Mouse (Mus musculus): Measurements from ENCODE around the gene Cer1.

Cer1 gene

DNA sequence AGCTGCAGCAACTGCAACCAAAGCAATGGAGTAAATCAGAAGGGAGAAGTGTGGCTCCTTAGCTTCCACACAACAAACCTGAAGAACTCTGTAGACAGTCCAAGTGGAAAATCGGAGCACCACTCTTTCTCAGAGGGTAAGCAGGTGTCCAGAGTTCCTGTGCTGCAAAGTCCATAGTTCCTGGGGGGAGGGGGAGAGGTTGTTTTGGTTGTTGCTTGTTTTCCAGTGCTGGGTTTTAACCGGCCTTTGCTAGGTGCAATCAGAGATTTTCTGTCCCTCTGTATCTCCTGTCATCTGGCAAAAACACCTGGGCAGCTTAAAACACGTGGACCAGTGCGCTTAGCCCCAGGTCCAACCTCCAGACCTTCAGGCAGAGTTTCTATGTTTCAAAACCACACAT, 10.2 kb downstream of the Cer1 start:
- DNase-seq (ENCODE audit: low spot score), result no peak

DNA sequence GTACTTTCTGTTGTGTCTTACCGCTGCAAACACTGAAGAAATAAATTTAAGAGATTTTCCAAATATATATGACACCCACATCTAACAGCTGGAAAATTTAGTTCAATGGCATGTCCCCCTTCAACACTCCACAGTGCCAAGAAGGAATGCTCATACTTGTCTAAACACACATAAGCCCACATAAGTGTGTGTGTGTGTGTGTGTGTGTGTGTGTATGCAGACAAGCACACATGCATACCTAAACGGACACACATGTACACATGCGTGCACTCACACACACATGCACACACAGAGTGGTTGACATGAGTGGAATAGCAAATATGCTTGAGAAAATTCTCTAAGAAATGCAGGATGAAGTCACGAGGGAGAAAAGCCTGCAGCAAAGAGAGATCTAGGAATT, 12.4 kb downstream of the Cer1 start:
- DNase-seq (ENCODE audit: low spot score), result no peak

DNA sequence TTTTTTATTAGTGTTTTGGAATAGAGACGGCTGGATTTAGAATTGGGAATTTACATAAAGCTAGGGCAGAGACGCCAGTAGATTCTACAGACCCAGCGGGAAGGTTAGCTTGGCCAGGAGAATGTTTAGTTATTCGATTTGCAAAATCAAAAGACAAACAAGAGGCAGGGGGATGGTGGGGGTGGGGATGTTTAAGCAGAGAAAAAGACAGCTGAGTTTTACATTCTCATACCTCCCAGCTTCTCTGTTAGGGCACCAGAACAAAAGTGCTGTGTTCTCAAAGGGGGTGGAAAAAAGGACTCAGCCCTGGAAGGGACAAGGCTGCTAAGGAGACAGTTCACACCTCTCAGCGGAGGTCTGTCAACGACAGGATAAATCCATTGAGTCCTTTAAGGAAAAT, 12.8 kb downstream of the Cer1 start:
- DNase-seq (ENCODE audit: low spot score), result no peak

DNA sequence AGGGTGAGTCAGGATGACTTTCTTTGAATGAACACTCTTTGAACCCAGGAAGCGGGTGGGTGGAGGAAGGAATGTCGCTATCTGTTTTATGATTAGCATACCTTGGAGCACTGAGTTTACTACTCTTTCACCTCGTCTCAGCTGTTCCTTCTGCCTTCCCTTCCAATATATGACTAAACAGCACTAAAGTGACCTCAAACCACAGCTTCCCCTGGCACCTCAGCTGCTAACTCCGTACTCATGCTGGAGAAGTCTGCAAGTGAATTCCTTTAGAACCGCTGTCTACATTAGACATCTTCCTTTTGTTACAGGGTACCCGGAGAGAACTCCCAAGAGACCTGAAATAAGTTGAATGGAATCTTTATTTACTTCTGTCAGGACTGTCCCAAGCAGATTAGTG, 14.0 kb downstream of the Cer1 start:
- no peak for DNase-seq (ENCODE audit: low spot score)

DNA sequence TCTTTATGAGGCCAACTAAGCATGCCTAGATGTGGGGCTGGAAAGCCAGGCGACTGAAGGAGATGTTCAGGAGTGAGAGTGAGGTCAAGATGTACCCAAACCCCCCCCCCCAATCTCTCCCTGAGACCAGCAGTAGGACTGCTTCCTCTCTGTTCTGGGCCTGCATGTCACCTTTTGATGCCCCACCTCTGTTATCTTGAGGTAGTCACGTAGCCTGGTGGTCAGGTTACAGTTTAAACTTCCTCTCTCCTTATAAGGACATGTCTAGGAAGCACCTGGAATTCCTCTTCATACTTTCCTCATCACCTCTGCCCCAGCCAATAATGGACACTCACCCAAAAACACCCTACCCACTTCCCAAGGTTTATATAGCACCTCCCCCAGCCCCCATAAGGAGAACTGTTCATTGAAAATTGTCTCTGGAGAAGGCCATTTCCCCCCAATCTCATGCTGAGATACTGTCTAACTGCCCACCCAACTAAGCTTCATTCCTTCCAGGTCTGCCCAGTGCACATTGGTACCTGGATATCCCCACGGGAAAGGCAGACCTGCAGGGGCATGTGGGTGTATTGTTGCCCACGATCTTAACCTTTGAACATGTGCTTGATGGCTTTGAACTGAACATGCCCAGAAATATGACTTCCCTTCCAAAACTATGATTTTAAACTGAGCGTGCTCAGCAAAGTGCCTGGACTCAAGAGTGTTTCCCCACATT, 17.1 kb downstream of the Cer1 start:
- no peak for DNase-seq (ENCODE audit: low spot score)

DNA sequence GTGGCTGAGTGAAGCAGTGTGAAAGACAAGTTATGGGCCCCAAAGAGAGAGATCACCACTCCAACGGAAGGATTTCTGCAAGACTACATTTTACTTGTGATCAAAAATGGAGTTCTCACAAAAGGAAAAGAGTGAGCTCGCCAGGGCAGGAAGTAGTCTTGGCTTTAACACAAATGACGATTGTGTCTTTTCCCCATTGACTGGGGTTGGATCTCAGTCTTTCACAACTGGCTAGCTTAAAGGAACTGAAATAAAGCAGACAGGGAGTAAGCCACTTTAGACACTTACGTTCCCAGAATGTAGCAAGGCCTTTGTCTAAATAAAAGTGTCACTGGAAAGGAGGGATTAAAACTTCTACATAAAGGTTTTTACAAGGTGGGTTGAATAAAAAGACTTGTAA, 17.8 kb downstream of the Cer1 start:
- no peak for DNase-seq (ENCODE audit: low spot score)

DNA sequence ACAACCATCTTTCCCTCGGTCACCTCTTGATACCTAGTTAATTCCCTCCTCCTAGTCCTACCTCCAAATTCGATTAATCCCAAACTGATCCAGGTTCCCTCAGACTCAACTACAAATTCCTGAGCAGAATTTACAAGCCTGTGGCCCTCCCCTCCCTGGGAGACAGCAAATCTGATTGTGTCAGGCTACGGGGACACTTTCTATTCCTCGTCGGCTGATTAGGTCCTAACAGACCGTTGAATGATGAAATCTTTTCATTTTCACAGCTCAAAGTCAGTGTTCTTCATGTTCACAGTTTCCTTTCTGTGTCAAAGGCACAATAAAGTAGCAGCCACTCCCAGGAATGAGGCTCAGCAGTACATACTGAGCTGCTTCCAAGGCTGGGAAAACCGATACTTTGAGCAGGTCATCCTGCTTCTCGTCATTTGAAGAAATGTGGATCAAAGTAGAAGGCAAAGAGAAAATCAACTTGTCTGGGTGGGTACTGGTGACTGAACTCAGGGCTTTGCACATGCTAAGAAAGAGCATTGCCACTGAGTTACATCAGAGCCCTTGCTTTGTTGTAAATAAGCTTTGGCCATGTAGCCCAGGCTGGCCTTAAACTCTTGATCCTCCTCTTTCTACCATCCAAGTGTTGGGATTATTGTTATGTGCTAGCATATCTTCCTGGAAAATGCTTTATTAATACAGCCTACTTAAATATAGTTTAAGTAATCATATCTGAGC, 19.8 kb downstream of the Cer1 start:
- no peak for DNase-seq (ENCODE audit: low spot score)

DNA sequence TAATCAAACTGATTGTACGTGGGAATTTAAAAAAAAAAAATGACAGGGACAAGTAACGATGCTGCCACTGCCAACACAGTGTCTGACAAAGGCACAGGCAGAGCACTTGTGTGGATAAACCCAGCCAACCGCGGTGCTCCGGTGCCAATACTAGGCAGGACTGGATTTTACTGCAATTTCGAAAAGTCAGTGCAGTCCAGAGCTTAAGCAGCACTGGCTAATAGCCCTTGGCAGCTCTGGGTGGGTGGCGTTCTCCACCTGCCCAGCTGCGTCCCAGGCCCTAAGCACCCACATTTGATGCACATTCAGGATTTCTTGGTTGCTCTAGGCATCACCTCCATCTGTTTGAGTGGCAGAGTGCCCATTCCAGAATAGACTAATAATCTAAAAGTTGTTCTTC, 21.6 kb downstream of the Cer1 start:
- DNase-seq (ENCODE audit: low spot score), result no peak

DNA sequence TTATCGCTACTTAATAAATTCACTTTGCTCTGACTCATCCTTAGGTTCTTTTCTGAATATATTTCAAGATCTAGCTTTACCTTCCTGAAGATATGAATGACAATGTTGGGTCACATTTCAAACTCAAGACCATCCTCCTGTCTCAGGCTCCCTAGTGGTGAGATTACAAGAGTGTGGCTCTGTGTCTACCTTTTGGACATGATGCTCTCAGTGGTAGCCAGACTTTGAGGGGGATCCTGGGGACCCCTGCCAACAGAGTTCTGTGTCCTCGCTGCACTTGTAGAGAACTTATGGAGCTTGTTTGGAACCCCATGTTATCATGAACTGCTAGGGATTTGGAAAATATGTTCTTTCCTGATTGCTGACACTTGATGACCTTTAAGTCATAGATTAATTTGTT, 23.5 kb downstream of the Cer1 start:
- no peak for DNase-seq (ENCODE audit: low spot score)

DNA sequence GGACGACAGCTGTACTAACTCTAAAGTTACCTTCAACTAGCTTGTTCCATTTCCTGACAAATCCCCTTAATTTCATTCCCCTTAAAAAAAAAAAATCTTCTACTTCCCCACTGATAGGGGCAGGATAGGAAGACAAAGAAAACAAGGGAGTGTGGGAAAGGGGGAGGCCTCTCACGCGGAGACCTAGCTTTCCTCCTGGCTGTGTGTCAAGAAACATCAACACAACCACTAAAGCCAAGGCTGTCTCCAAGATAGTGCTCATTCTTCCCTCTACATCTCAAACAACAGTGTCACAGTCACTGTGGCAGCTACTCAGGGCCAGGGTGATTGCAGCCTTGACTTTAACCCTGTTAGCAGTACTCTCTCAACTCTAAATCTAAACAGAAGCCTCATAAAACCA, 24.4 kb downstream of the Cer1 start:
- DNase-seq (ENCODE audit: low spot score), result no peak

DNA sequence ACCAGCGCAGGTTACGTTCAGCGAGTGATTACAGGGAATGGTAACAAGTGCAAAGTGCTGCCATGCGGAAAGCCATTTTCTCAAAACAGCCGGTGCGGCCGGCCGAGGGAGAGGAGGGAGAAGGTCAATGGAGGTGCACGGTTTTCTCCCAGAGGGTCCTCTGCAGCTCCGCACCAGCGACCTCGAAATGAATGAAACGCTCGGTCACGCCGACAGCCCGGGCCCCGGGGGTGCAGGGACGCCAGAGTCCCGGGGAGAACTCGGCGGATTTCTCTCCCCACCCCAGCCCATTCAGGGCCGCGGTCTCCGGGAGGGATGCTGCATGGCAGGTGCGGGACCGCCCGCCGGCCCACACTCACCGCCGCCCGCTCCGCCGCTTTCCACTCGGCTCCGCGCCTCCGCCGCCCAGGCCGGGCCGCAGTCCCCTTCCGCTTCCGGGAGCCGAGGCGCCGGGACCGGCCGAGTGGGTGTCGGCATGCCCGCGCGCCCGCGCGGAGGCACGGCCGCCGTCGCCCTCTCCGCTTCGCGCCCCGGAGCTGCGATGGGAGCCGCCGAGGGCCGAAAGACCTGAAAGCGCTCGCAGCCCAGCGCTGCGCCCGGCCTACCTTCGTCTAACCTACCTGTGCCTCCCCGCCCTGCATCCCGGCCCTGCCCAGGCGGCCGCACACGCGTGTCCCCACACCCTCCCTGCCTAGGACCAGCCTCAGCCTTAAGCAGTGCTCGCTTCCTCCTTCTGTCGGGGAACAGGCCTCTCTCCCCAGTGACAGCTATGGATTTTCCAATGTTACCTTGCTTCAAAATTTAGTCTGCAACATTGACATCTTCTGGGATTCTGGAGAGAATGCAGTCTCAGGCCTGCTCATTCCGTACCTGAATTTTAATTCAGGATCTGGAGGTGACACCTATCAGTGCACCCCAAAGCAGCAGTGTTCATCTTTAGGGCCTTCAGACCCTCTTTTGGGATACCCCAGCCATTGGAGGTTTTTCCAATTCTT, 25.5 kb downstream of the Cer1 start, which contains the start of gene Zdhhc21:
Gene Zdhhc21 (minus strand): TSS at position 828 of the 995 bp plus-strand sequence.
- DNase-seq (ENCODE audit: low spot score), result peak; percentile 52

DNA sequence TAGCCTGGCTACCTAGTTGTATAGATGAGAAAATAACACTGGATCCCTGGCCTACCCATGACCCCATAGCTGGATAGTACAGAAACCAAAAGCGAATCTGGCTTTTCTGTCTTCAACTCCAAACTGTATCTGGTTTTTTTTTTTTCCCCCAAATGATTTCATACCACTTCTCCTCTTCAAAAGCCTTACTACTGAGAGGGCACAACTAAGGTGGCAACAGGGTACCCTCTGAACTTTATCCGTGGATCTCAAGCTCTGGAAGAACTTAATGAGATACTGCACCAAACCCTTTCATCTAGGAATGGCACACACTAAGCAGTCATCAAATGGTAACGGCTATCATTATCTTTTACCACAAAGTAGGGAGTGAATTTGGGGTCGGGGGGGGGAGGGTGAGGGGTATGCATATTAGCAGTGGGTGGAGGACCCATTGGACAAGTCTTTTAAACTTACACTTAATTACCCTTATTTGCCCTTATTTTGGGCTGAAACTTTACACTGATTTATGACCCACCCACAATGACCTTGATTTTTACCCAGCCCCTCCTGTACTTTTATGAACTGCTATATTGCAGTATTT, 26.4 kb downstream of the Cer1 start:
- DNase-seq (ENCODE audit: low spot score), result no peak

DNA sequence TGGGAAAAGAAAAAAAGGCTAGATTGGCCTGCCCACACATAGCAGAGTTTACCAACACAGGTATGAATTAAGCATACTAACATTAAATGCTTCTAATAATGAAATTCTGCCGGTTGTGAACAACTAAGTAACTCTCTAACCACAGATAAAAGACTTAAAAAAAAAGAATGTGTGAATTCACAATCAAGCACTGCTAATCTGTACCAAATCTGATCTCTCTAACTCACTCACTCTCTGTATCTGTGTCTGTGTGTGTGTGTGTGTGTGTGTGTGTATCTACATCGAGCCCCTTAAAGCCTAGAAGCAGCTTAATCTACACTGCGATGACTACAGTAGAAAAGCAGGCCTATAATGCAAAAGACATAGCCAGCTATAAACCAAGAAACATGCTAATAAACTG, 28.0 kb downstream of the Cer1 start:
- DNase-seq (ENCODE audit: low spot score), result no peak

DNA sequence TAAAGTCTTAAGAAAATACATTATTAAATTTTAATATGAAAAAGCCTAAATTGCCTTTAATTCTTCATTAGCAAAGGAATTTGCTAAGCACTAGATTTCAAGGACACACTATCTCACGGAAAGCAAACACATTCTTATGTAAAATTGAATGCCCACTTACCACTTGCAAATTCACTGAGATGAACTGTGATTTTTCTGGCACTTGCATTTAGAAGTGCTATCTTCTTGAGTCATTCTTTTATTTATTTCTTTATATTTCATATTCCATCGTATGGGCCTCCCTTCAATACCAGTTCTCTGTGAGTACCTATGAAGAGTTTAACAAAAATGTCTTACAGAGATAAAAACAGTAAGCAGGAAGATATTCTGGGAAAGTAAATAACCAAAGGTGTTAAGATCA, 31.1 kb downstream of the Cer1 start:
- DNase-seq (ENCODE audit: low spot score), result no peak

DNA sequence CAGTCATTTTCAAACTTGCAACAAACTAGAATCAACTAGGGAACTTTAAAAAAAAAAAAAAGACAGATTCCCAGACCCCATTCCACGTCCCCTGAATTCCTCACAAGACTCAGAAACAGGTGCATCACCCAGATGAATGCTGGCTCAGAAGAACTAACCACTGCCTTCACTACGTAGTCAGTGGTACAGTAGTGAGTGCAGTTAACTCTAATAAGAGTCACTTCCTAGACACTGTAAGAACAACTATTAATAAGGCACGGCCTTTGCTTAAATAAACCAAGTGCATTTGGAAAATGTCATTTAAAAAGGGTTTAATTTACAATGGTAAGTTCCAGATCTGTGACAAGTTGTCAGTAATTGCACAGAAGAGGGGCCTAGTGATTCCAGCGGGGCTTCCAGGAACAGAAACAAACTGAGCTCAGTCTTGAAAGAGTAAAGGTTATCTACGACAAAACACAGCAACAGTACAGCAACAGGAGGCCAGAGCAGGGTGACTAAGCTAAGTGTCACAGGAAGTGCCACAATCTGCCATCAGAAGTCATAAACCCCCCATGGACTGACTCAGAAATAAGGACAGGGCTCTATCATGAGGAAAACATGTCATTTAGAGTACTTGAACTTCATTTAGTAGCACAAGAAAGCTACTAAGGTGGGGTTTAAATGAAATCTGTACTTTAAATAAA, 36.3 kb downstream of the Cer1 start:
- no peak for DNase-seq (ENCODE audit: low spot score)

DNA sequence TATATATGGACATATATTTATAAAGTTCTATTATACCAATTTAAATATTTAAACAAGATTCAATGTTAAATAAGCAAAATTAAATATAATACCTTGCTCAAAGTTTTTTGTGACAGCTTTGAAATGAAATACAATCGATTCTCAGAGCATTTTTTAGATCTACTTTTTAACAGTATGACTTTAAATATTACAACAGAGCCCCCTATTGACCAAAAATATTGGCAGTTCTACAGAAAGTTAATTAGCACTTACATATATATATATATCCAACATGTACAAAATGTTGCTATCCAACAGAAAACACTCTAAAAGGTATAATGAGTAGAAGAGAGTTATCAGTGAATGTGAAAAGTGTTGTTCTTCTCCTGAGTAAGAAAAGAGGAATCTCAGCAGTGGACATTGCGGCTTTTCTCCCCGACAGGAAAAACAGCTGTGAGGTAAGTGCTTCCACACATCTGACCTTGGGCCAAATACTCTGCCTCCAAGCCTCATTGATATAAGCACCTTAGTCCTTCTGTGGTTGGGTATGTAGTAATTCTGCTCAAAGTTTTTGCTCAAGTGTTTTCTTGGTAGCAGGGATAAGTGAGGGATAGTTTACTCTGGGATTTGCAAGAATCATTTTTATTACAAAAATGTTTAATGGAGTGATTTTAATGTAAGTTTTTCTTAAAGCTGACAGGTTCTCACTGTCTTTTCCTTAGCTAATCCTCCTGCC, 47.3 kb downstream of the Cer1 start:
- DNase-seq (ENCODE audit: low spot score), result no peak
